Mouse (Mus musculus): ENCODE data around the gene Cnst. TPM values are rescaled to one million over a fixed set of nuclear protein-coding genes. Genes with fewer than 3 reads are reported as not detected.

The Cnst gene
- polyA plus RNA-seq, 1 experiment from 2014 or later, result 13.9 TPM

GRCm38 (mm10) chr1:179581422-179581821, 35.3 kb downstream of the Cnst start:
- no peaks in the 10 kb centered on the region; the same call in 1 of the 2 replicates for H3K36me3 ChIP-seq
- H3K4me3 ChIP-seq (replicated peaks), result no peak overlapping the region
- ATAC-seq (ENCODE audit: insufficient read depth, low FRiP score, low read depth), result no peak
- H3K4me1 ChIP-seq, result no peaks in the 10 kb centered on the region
- 80% methylated on average over 10 of the region's 10 CpGs for WGBS
- no peak overlapping the region for H3K4me2 ChIP-seq
- no peak overlapping the region for H3K27ac ChIP-seq
- H3K27me3 ChIP-seq (replicated peaks), result no peaks in the 10 kb centered on the region
- no peak overlapping the region for H3K9ac ChIP-seq
- no peaks in the 10 kb centered on the region for H3K9me3 ChIP-seq

DNA sequence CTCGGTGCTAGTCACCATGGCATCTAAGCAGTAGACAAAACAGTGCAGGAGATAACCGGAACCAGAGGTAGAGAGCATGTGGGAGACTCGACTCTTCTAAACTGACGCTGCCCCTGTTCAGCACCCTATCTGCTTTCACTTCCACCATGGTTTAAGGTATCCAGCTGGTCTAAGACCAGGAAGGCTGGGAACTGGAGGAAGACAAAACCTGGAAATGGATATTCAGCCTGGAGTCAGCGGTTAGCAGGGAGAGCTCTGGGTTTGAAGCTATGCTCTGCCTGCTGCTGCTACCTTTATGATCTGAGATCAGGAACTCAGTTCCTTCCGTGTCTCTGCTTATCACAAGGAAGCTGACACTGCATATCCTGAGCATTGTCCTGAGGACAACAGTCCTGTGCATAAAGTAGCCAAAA, 35.9 kb downstream of the Cnst start:
- no peak overlapping the region for H3K4me3 ChIP-seq (replicated peaks)
- no peak overlapping the region for H3K4me2 ChIP-seq
- no peaks in the 10 kb centered on the region for H3K27me3 ChIP-seq (replicated peaks)
- no peak overlapping the region for H3K27ac ChIP-seq
- no peak for ATAC-seq (ENCODE audit: insufficient read depth, low FRiP score, low read depth)
- H3K9me3 ChIP-seq, result no peaks in the 10 kb centered on the region
- H3K4me1 ChIP-seq, result no peaks in the 10 kb centered on the region
- H3K36me3 ChIP-seq, result no peaks in the 10 kb centered on the region; the same call in 1 of the 2 replicates
- WGBS, result 46% methylated on average over 6 of the region's 6 CpGs
- no peak overlapping the region for H3K9ac ChIP-seq

DNA sequence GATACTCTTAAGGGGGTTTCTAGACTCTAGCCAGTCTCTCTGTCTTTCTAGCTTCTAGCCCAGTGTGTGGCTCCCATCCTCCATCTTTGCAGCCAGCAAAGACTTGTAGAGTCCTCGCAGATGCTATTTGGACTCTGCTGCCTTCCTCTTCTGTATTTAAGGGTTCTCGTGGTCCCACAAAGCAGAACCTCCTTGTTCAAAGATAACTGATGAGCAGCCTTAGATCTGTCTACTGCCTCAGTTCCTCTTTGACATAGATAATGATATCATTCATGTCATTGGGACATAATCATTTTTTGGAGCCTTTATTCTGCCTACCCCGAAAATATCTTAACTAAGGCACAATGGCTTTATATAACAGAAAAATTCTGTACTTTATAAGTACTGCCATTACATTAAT, 36.9 kb downstream of the Cnst start:
- Histone ChIP-seq H3K4me1 (no peaks in the 10 kb centered on the region), H3K4me2 (no peak overlapping the region), H3K9me3 (no peaks in the 10 kb centered on the region), H3K9ac (no peak overlapping the region), H3K27me3 (replicated peaks) (no peaks in the 10 kb centered on the region), H3K4me3 (replicated peaks) (no peak overlapping the region), H3K36me3 (no peaks in the 10 kb centered on the region; the same call in 1 of the 2 replicates), H3K27ac (no peak overlapping the region)
- 88% methylated on average over 3 of the region's 3 CpGs for whole genome bisulfite sequencing
- ATAC-seq (ENCODE audit: insufficient read depth, low FRiP score, low read depth), result no peak

DNA sequence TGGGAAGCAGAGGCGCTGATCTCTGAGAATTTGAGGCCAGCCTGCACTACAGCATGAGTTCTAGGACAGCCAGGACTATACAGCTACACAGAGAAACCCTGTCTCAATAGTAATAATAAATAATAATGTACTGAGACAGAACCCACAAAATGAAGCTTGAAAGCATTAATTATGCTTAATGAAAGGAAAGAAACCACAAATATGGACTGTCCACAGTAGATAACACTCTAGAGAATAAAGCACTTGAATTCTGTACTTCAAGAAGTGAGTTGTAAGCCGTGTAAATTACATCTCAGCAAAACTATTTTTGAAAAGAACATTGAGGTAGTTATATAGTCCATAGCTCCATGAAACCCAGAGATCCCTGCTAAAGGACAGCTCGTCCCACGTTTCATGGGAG, 38.0 kb downstream of the Cnst start:
- Histone ChIP-seq H3K9ac (no peak overlapping the region), H3K4me2 (no peak overlapping the region), H3K9me3 (no peaks in the 10 kb centered on the region), H3K4me3 (replicated peaks) (no peak overlapping the region), H3K27me3 (replicated peaks) (no peaks in the 10 kb centered on the region), H3K4me1 (no peaks in the 10 kb centered on the region), H3K36me3 (no peaks in the 10 kb centered on the region; the same call in 1 of the 2 replicates), H3K27ac (no peak overlapping the region)
- 88% methylated on average over 4 of the region's 4 CpGs for WGBS
- ATAC-seq (ENCODE audit: insufficient read depth, low FRiP score, low read depth), result no peak

GRCm38 (mm10) chr1:179585646-179586045, 39.5 kb downstream of the Cnst start:
- no peak for ATAC-seq (ENCODE audit: insufficient read depth, low FRiP score, low read depth)
- WGBS, result 75% methylated on average over 9 of the region's 9 CpGs
- H3K27ac ChIP-seq, result no peak overlapping the region

GRCm38 (mm10) chr1:179586430-179587095, 40.4 kb downstream of the Cnst start:
- H3K9ac ChIP-seq, result no peak overlapping the region
- no peaks in the 10 kb centered on the region for H3K9me3 ChIP-seq
- H3K4me2 ChIP-seq, result no peak overlapping the region
- H3K27me3 ChIP-seq (replicated peaks), result no peaks in the 10 kb centered on the region
- no peaks in the 10 kb centered on the region for H3K36me3 ChIP-seq
- no peak overlapping the region for H3K4me3 ChIP-seq (replicated peaks)
- no peak overlapping the region for H3K27ac ChIP-seq
- ATAC-seq (ENCODE audit: insufficient read depth, low FRiP score, low read depth), result no peak
- WGBS, result 37% methylated on average over 3 of the region's 3 CpGs
- no peaks in the 10 kb centered on the region for H3K4me1 ChIP-seq

More at GRCm38 (mm10) chr1:179585646-179586045, 39.5 kb downstream of the Cnst start:
- Histone ChIP-seq H3K9me3 (no peaks in the 10 kb centered on the region), H3K36me3 (no peaks in the 10 kb centered on the region), H3K4me2 (no peak overlapping the region), H3K27me3 (replicated peaks) (no peaks in the 10 kb centered on the region), H3K4me3 (replicated peaks) (no peak overlapping the region), H3K4me1 (no peaks in the 10 kb centered on the region), H3K9ac (no peak overlapping the region)

DNA sequence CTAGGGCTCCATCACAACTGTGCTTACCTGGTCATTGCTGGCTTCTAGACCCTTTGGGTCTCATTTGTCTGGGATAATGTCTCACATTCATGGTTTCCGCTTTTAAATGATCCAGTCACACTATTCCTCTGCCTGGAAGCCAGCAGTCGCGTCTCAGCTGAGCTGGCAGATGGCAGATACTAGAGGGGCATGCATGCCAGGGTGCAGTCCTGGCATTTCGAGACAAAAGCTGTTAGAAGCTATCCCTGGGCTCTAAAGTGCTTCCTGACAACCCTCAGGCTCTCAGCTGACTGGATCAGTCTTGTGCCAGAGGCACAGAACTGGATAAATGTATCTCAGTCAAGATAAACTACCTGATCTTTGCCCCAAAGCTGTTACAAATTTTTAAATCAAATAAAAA, 42.1 kb downstream of the Cnst start:
- Histone ChIP-seq H3K4me3 (replicated peaks) (no peak overlapping the region), H3K9ac (no peak overlapping the region), H3K27ac (no peak overlapping the region), H3K27me3 (replicated peaks) (no peaks in the 10 kb centered on the region), H3K36me3 (0 out of 2 replicates have a peak, but pooled peaks cover 5% of the 10 kb centered on the region), H3K4me1 (0 out of 2 replicates have a peak, but pooled peaks cover 3% of the 10 kb centered on the region), H3K9me3 (no peaks in the 10 kb centered on the region), H3K4me2 (no peak overlapping the region)
- ATAC-seq (ENCODE audit: insufficient read depth, low FRiP score, low read depth), result no peak
- 81% methylated on average over 4 of the region's 4 CpGs for WGBS

GRCm38 (mm10) chr1:179591639-179592038, 45.5 kb downstream of the Cnst start:
- 0 out of 2 replicates have a peak, but pooled peaks cover 3% of the 10 kb centered on the region for H3K4me1 ChIP-seq
- 0 out of 2 replicates have a peak, but pooled peaks cover 5% of the 10 kb centered on the region for H3K36me3 ChIP-seq
- no peak overlapping the region for H3K9ac ChIP-seq
- no peaks in the 10 kb centered on the region for H3K27me3 ChIP-seq (replicated peaks)
- no peak overlapping the region for H3K4me2 ChIP-seq
- 77% methylated on average over 12 of the region's 12 CpGs for WGBS
- no peaks in the 10 kb centered on the region for H3K9me3 ChIP-seq
- H3K27ac ChIP-seq, result no peak overlapping the region
- H3K4me3 ChIP-seq (replicated peaks), result no peak overlapping the region
- ATAC-seq (ENCODE audit: insufficient read depth, low FRiP score, low read depth), result no peak

DNA sequence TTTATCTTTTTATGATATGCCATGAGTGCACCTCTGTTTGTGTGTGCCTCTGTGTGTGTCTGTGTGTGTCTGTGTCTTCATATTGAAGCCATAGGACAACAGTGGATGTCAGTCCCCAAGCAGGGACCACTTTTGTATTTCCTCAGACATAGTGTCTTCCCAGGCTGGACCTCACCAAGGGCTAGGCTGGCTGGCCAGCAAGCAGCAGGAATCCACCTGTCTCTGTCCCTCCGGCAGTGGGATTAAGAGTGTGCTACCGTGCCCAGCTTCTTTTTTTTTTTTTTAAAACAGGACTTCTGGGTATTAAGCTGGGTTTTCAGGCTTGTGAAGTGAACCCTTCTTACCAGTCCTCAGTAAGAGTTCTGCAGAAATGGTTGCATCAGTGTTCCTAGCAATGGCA, 46.0 kb downstream of the Cnst start:
- Histone ChIP-seq H3K4me3 (replicated peaks) (no peak overlapping the region), H3K4me2 (no peak overlapping the region), H3K36me3 (0 out of 2 replicates have a peak, but pooled peaks cover 5% of the 10 kb centered on the region), H3K27ac (no peak overlapping the region), H3K4me1 (0 out of 2 replicates have a peak, but pooled peaks cover 3% of the 10 kb centered on the region), H3K9me3 (no peaks in the 10 kb centered on the region), H3K27me3 (replicated peaks) (no peaks in the 10 kb centered on the region), H3K9ac (no peak overlapping the region)
- ATAC-seq (ENCODE audit: insufficient read depth, low FRiP score, low read depth), result no peak
- WGBS, result 78% methylated on average over 2 of the region's 2 CpGs

GRCm38 (mm10) chr1:179592972-179593371, 46.8 kb downstream of the Cnst start:
- Histone ChIP-seq H3K27ac (no peak overlapping the region), H3K9ac (no peak overlapping the region), H3K36me3 (0 out of 2 replicates have a peak, but pooled peaks cover 5% of the 10 kb centered on the region), H3K4me1 (0 out of 2 replicates have a peak, but pooled peaks cover 3% of the 10 kb centered on the region), H3K4me3 (replicated peaks) (no peak overlapping the region), H3K4me2 (no peak overlapping the region), H3K9me3 (no peaks in the 10 kb centered on the region), H3K27me3 (replicated peaks) (no peaks in the 10 kb centered on the region)
- 77% methylated on average over 7 of the region's 7 CpGs for WGBS
- no peak for ATAC-seq (ENCODE audit: insufficient read depth, low FRiP score, low read depth)

DNA sequence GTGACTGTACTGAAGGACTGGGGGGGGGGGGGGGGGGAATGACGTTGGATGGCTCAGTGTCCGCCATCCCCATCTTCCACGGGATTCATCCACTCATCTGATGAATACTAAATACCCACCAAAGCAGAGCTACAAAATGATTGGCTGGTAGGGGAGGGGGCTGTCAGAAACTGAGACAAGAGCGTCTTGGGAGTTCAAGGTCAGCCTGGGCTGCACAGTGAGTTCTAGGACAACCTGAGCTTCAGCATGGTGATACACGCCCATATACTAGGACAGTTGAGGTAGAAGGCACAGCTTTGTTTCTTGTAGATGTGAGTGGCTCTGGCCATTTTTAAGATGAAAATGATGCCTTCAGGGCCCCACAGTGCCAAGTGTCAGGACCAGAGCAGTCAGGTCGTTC, 52.2 kb downstream of the Cnst start:
- Histone ChIP-seq H3K9me3 (no peaks in the 10 kb centered on the region), H3K4me1 (no peaks in the 10 kb centered on the region), H3K4me3 (replicated peaks) (no peak overlapping the region), H3K4me2 (no peak overlapping the region), H3K27ac (no peak overlapping the region), H3K36me3 (no peaks in the 10 kb centered on the region), H3K27me3 (replicated peaks) (no peaks in the 10 kb centered on the region), H3K9ac (no peak overlapping the region)
- WGBS, result 85% methylated on average over 6 of the region's 6 CpGs
- ATAC-seq (ENCODE audit: insufficient read depth, low FRiP score, low read depth), result no peak

DNA sequence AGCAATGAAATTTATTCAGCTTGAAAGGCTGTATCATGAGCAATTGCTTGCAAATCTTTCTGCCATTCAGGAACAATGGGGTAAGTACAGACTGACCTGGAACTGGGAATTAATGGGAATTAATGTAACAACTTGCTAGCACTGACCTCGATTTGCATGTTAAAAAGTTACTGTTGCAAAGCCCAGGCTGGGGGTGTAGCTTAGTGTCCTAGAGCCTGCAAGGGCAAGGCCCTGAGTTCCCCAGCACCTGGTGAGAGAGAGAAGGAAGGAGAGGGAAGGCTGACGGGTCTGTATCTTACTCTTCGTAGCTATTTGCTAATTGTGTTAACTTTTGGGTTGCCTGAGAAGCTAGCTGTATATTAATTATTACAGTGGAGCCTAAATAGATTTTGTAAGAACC, 58.4 kb downstream of the Cnst start:
- 65% methylated on average over 3 of the region's 3 CpGs for WGBS

More for the DNA sequence above, 58.4 kb downstream of the Cnst start:
- Histone ChIP-seq H3K4me3 (replicated peaks) (no peak overlapping the region), H3K27ac (no peak overlapping the region), H3K36me3 (no peaks in the 10 kb centered on the region), H3K27me3 (replicated peaks) (no peaks in the 10 kb centered on the region), H3K9me3 (no peaks in the 10 kb centered on the region), H3K9ac (no peak overlapping the region), H3K4me1 (no peaks in the 10 kb centered on the region), H3K4me2 (no peak overlapping the region)
- no peak for ATAC-seq (ENCODE audit: insufficient read depth, low FRiP score, low read depth)

Measured in stomach, embryonic 15.5 days (tissue).